Mouse (Mus musculus) ES-E14 (cell line): Measurements from ENCODE around the gene Spsb4. TPM values are rescaled to one million over a fixed set of nuclear protein-coding genes. Genes with fewer than 3 reads are reported as not detected.

Experiments
- DNase-seq: peaks from one replicate; pipeline ENCODE4 v3.0.0-alpha.2; 2013; ENCODE audit warnings: low read depth, low spot score
- H3K27ac ChIP-seq: 2 replicates; pipeline ENCODE4 v1.5.1; 2012; ENCODE audit warnings: low read depth, mild to moderate bottlenecking, low read length, moderate library complexity, mixed read lengths; ENCODE audit not compliant: poor library complexity, insufficient read depth, severe bottlenecking
- H3K36me3 ChIP-seq: 2 replicates; pipeline ENCODE4 v1.6.1; 2012; ENCODE audit warnings: mild to moderate bottlenecking, low read length, moderate library complexity, mixed read lengths; ENCODE audit not compliant: control insufficient read depth, poor library complexity, insufficient read depth, severe bottlenecking
- H3K4me1 ChIP-seq, 2 experiments: fragments of 150-350 bp in 1 of 2; sonication (generic) in 1 of 2; 2 replicates each; pipeline ENCODE4 v1.6.1; 2012; ENCODE audit warnings: low read length in 2 of 2, mild to moderate bottlenecking in 1 of 2, mixed read lengths in 1 of 2; ENCODE audit not compliant: control insufficient read depth in 2 of 2, insufficient read depth in 2 of 2, poor library complexity in 1 of 2
- H3K4me3 ChIP-seq, 2 experiments: fragments of 150-350 bp in 1 of 2; sonication (generic) in 1 of 2; 2 replicates each; pipeline ENCODE4 v1.5.1; 2012; ENCODE audit warnings: low read length in 2 of 2, low read depth in 1 of 2, mild to moderate bottlenecking in 1 of 2, mixed read lengths in 1 of 2; ENCODE audit not compliant: insufficient read depth in 1 of 2, poor library complexity in 1 of 2, severe bottlenecking in 1 of 2
- H3K9ac ChIP-seq: 2 replicates; pipeline ENCODE4 v1.6.1; 2012; ENCODE audit warnings: low read depth, mild to moderate bottlenecking, low read length, mixed read lengths; ENCODE audit not compliant: poor library complexity, insufficient read depth, severe bottlenecking
- H3K9me3 ChIP-seq: fragments of 150-350 bp; sonication (generic); 2 replicates; pipeline ENCODE4 v1.6.1; 2012; ENCODE audit warnings: low read depth, mild to moderate bottlenecking, low read length; ENCODE audit not compliant: control insufficient read depth, insufficient read depth
- CHD2 ChIP-seq: IDR thresholded peaks from 2 replicates; pipeline ENCODE4 v1.6.1; 2014; ENCODE audit warnings: mild to moderate bottlenecking, low read depth, low read length, inconsistent platforms
- HCFC1 ChIP-seq: IDR thresholded peaks from 2 replicates; pipeline ENCODE4 v1.6.1; 2012; ENCODE audit warnings: low read length, inconsistent platforms, borderline replicate concordance; ENCODE audit not compliant: insufficient read depth
- MAFK ChIP-seq: IDR thresholded peaks from 2 replicates; pipeline ENCODE4 v1.6.1; 2014; ENCODE audit warnings: mild to moderate bottlenecking, low read depth, low read length, inconsistent platforms; ENCODE audit not compliant: insufficient read depth
- ZC3H11A ChIP-seq: IDR thresholded peaks from 2 replicates; pipeline ENCODE4 v1.6.1; 2012; ENCODE audit warnings: low read depth, mild to moderate bottlenecking, inconsistent platforms, low read length, borderline replicate concordance
- ZNF384 ChIP-seq: IDR thresholded peaks from 2 replicates; pipeline ENCODE4 v1.6.1; 2012; ENCODE audit warnings: low read depth, low read length, inconsistent platforms
- in situ Hi-C, 2 experiments: fragments of 600-800 bp; cut with MboI; formaldehyde crosslinking; loops; one replicate each; pipeline ENCODE4 v1.15.1; 2025; ENCODE audit warnings: low sequenced_read_pairs in 2 of 2, inconsistent platforms in 1 of 2; ENCODE audit not compliant: unreplicated experiment in 2 of 2
- total RNA-seq: library from RNA; depleted of rRNA; stranded (reverse); fragments of 300-350 nt; gene quantifications from 2 replicates; pipeline ENCODE4 v1.2.3, GENCODE M21; 2012

The Spsb4 gene
- total RNA-seq, 1 experiment, result 1.6 TPM

DNA sequence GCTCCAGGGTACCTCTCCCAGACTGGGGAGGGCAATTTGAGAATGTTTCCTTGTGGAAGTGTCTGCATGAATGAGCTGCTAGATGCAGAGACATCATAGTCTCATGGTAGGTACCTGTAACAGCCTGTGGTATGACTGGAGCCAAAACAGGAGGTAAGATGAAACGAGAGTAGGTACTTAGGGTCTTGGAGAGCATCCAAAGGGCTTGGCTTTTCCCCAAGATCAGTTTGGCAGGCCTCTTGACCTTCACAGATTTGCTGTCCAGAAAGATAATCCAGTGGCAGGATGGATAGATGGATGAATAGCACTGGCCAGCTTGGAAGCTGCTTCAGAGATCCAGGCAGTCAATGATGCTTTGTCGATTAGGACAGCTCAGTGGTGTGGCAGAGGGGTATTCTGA is 1.0 kb upstream of the Spsb4 start:
- Histone ChIP-seq H3K9ac (no peak overlapping the region), H3K27ac (no peak overlapping the region), H3K36me3 (no peaks in the 10 kb centered on the region), H3K4me1 (peaks cover 3% of the 10 kb centered on the region in 2 experiments; a peak in 1 of 4 replicates), H3K9me3 (no peaks in the 10 kb centered on the region), H3K4me3 (peak overlapping the region in 1 of 2 experiments; percentile 90; a peak in 1 of 4 replicates)
- no peak for DNase-seq
- in situ Hi-C loops, result no loop called here
- no peak for TF ChIP-seq MAFK
- TF ChIP-seq HCFC1, result no peak
- no peak for TF ChIP-seq CHD2
- TF ChIP-seq ZC3H11A, result no peak
- TF ChIP-seq ZNF384, result no peak

DNA sequence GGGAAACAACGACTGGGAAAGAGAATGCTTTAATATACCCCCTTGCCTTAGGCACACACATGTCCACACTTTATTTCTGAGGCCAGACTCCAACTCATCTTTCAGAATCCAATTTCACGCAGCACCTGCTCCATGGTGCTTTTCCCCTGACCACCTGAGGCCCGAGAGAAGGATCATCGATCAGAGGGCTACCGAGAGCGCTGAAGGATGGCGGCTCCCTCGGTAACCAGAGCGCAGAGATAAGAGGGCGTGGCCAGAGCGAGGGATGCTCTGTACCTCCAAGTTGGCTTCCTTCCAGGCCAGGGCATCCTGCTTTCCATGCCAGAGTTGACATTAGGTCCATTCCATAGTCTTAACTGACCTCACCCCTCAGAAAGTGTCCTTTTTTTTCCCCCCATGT is 588 bp upstream of the Spsb4 start:
- peaks cover 3 to 4% of the 10 kb centered on the region in 2 experiments; a peak in 3 of 4 replicates for H3K4me1 ChIP-seq
- no peak overlapping the region for H3K27ac ChIP-seq
- in situ Hi-C loops, result no loop called here
- H3K9ac ChIP-seq, result peak overlapping the region; percentile 64
- H3K36me3 ChIP-seq, result no peaks in the 10 kb centered on the region
- H3K9me3 ChIP-seq, result no peaks in the 10 kb centered on the region
- DNase-seq, result no peak
- no peak for TF ChIP-seq HCFC1
- no peak for TF ChIP-seq ZNF384
- TF ChIP-seq CHD2, result no peak
- no peak for TF ChIP-seq MAFK
- TF ChIP-seq ZC3H11A, result no peak
- H3K4me3 ChIP-seq, result peak overlapping the region; percentile 74 to 90

DNA sequence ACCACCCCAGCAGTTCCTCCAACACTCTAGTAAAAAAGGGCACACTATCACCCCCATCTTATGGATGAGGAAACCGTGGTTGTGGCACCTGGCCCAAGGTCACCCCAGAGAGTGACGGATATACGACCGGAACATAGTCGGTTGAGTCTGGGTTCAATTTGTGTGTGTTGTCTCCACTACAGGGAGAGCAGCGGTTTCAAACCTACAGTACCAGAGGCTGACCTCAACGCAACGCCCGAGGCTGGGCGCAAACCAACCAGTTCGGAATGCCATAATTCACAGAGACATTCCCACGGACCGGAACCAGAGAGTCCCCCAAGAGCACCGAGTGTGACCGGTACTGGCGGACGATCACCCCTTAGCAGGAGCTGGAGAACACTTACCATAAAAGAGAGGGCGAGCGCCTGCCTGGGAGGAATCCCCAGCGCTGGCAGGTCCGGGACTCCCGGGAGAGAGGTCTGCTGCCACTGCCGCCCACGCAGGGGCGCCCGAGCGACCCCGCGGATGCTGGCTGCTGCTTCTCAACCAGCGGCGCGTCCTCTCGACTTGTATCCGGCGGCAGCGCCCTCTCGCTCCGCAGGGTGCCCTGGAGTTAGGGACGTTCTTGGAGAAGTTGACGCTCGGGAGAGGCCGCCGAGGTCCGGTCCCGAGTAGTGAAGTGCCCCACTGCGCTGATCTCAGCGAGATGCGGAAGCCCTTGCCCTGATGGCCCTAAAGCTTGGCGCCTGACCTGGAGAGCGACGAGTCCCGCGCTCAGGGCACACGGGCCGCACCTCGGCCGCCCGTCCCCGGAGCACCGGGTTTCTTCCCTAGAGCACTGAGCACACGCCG is 617 bp downstream of the Spsb4 start:
- peak overlapping the region; percentile 64 for H3K9ac ChIP-seq
- TF ChIP-seq MAFK (no peak), ZC3H11A (no peak), CHD2 (no peak), ZNF384 (no peak), HCFC1 (no peak; the same call in 1 of the 2 replicates)
- peaks cover 6 to 11% of the 10 kb centered on the region in 2 experiments; a peak in 3 of 4 replicates for H3K4me1 ChIP-seq
- no peak overlapping the region for H3K27ac ChIP-seq
- H3K9me3 ChIP-seq, result no peaks in the 10 kb centered on the region
- no peak for DNase-seq
- in situ Hi-C loops, result no loop called here
- peak overlapping the region; percentile 74 to 90 for H3K4me3 ChIP-seq
- no peaks in the 10 kb centered on the region for H3K36me3 ChIP-seq

DNA sequence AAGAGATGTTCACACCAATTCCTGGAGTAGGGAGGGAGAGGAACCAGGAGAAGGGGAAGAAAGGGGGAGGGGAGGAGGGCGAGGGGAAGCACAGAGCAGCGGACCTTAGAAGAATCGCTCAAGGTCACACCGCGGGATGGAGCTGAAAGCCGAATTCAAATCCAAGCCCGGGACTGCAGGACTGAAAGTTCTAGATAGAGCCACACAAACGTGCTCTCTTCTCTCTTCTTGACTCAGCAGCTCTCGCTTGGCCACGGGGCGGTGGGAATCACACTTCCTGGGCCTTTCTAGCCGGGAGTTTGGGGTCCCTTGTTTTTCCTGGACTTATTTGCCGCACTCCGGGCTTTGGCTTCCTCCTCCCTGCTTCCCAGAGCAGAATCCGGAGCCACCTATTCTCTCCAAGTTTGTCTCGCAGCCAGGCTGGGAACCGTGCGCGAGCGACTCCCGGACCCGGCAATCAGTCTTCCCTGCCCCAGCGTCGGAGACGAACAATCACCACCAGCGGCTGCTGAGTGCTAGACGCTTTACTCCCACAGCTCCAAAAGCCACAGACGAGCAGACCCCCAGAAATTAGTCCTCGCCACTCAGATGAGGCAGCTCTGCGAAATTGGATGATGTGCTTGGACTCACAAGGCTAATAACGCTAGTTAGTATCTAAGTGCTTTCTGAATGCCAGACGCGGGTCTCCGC is 1.4 kb downstream of the Spsb4 start:
- TF ChIP-seq ZC3H11A (no peak), HCFC1 (no peak), ZNF384 (no peak)
- no peaks in the 10 kb centered on the region for H3K36me3 ChIP-seq
- peak overlapping the region; percentile 74 to 90 for H3K4me3 ChIP-seq
- peak overlapping the region; percentile 64; the same call in 1 of the 2 replicates for H3K9ac ChIP-seq
- DNase-seq, result no peak
- in situ Hi-C loops, result no loop called here
- peaks cover 6 to 17% of the 10 kb centered on the region in 2 experiments; a peak in 3 of 4 replicates for H3K4me1 ChIP-seq
- no peak overlapping the region for H3K27ac ChIP-seq
- no peaks in the 10 kb centered on the region for H3K9me3 ChIP-seq
